In the genomic region with DNA sequence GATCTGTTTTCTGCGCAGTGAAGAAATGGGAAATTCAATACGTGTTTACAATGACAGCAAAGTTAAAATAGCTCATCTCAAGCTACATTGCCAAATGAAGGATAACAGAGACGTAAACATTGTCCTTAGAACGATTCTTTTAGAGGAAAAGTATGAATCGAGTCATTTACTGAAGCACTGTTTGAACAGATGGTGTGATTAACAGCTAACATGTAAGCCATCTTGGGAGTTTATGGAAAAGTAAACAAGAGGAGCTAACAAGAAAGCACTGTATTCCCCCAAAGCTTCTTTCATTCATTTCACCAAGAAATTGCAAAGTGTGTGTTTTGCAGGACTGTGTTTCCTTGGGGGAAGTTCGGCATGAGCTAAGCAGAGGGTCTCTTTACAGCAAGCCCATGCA, we compare ENCODE assay signal across 14 mouse cellular contexts. TPM values are rescaled to one million over a fixed set of nuclear protein-coding genes. Genes with fewer than 3 reads are reported as not detected.
"Had no signal": no experiment of that assay in that cellular context is flagged by ENCODE, and none has a peak within 500 bp of the region (broad histone marks: within the 10 kb centered on the region; RNA-seq: fewer than 3 reads in every experiment).

No protein-coding gene starts in this region.

RNA-seq across cellular contexts. Expression of gene Olfr1324, which starts 42.0 kb away (rescaled TPM):
- total RNA-seq: neutrophil, adult 5-6 weeks had no signal
- polyA plus RNA-seq: neural tube, embryonic 13.5 days; neural tube, embryonic 14.5 days; neural tube, embryonic 15.5 days; small intestine, adult 2 months; spleen, adult 2 months; stomach, embryonic 14.5 days; stomach, embryonic 15.5 days; stomach, embryonic 16.5 days; stomach, postnatal 0 days; testis, adult 2 months; thymus, adult 2 months; thymus, postnatal 0 days; urinary bladder, adult 2 months had no signal
